Mouse (Mus musculus) urinary bladder, adult 18-20 months (tissue): ENCODE measurements at regions not wholly inside any gene's neighbourhood (a gene's known extent, or its start where the extent isn't known, plus 50 kb on each side); places are given as distances from the start of the nearest gene placed in this dataset.

Experiments used
- DNase-seq, 2 experiments: peaks; one replicate each; pipeline ENCODE4 v3.0.0; 2022; ENCODE audit warnings: low spot score in 2 of 2, mixed read lengths in 2 of 2

DNA sequence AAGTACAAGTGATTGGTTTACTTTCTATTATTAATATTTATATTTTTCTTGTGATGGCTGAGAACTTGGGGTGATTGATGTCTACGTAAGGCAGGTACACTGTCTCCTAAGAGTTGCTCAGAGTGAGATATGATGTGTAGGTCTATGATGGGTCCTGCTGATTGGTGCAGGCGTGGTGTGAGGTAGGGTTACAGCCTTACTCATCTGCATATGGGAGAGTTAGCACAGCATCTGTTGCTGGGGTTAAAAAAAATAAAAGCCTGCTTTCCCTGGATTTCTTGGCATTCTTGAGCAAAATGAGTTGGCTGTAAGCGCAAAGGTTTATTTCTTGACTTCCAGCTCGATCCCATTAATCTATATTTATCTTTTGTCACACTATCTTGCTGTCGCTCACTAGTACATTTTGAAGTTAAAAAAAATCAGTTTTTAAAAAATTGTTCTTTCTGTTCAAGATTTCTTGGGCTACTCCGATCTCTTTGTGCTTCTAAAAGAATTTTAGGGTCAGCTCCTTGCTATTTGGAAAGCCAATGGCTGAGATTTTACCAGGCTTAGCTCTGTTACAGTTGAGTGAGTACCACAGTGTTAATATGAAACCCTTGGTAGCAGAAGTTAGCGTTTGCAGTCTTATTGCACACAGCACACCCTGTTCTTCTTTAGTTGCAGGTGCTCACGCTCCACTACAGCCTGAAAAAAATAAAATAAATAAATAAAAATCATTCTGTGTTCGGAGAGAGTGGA lies 482.0 kb downstream of the Plekhb2 start:
- no peak for DNase-seq

- DNase-seq, result no peak
These were observed 482.5 kb downstream of the Plekhb2 start for GRCm38 (mm10) chr1:35332340-35332684.

- DNase-seq, result no peak
These were observed 487.9 kb downstream of the Plekhb2 start for GRCm38 (mm10) chr1:35337647-35338046.

- no peak for DNase-seq
These were observed 488.4 kb downstream of the Plekhb2 start for GRCm38 (mm10) chr1:35338184-35338583.

DNA sequence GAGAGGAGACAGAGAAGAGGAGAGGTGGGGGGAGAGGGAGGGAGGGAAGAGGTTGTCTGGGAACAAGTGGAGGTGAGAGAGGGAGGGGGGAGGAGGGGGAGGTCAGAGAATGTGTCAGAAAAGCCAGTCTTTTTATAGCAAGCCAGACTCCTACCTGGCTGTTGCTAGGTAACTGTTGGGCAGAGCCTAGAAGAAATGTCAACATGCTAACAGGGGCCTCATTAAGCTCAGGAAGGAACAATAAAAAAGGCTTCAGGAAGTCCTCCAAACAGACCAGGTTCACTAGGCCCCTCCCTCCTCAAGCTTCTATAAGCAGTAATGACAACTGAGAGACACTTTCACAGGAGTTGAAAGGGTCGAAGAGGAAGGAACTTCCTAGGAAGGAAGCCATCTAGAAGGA lies 494.8 kb downstream of the Plekhb2 start:
- no peak for DNase-seq

GRCm38 (mm10) chr1:35348294-35348693 lies 498.5 kb downstream of the Plekhb2 start:
- no peak for DNase-seq

DNA sequence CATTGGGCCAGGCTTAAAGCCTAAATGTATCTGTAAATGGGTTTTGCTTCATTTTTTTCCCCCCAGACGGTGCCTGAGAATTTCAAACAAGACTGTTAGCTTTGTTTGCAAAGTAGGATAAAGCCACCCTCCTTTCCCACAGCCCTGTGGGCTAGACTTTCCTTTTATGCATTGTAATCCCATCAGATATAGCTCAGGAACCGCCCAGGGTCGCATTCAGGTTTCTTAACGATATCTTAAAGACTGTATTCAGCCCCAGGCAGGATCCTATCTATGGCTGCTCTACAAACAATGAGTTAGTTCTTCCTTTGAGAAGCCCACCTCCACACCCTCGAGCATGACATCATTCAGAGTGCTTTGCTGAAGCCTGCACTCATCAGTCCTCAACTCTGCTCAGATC lies 509.2 kb downstream of the Plekhb2 start:
- no peak for DNase-seq

- no peak for DNase-seq
These were observed 511.7 kb downstream of the Plekhb2 start for GRCm38 (mm10) chr1:35361465-35361864.

DNA sequence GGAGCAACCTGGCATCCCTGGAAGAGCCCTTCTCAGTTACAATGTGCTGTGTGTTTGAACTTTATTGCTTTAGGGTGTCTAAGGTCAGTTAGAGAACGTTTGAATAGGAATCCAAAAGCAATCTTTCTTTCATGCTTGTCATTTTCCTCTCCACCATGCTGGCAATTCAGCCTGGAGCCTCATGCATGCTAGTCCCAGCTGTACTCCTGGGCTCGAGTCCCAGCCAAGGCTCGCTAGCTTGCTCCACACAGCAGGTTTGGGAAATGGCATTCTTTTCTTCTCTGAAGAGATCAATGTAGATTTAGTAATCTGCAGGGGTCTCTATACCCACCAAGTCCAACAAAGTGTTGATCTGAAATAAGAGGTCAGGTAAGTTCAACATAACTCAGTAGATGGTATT lies 513.1 kb downstream of the Plekhb2 start:
- DNase-seq, result no peak

DNA sequence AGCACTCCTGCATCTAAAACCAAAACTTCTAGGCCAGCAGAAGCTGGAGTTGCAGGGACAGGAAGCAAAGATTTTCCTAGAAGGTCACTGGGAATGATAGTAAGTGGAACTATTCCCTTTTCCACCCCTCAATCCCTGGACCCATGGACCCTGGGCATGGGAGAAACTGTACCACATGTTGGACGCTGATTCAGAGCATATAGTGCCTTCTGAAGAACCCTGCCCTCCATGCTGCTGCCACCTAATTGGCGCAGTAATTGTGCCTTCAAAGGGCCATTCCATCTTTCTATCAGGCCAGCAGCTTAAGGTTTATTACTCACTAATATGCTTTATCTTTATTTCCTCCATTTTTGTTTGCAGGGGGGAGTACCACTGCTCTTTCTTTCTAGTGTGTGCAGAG lies 516.8 kb downstream of the Plekhb2 start:
- no peak for DNase-seq

DNA sequence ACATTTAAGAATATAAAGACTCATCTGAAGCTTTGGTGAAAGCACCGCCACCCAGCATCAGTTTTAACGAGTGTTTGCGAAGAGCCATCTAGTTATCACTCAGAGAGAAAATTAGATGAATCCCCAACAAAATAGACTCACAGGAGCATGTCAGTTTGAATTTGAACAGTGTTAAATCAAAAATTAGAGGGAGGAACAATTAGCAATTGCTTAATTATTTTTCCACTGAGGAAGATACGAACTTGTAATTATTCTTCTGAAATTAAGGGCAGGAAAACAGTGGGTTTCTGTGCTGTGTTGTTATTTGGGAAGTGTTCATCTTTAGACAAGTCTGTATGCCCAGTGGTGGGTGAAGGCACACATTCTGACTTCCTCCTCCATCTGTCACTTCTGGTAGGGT lies 523.0 kb downstream of the Plekhb2 start:
- no peak for DNase-seq

GRCm38 (mm10) chr1:35380633-35381385 lies 531.0 kb downstream of the Plekhb2 start:
- DNase-seq, result no peak

DNA sequence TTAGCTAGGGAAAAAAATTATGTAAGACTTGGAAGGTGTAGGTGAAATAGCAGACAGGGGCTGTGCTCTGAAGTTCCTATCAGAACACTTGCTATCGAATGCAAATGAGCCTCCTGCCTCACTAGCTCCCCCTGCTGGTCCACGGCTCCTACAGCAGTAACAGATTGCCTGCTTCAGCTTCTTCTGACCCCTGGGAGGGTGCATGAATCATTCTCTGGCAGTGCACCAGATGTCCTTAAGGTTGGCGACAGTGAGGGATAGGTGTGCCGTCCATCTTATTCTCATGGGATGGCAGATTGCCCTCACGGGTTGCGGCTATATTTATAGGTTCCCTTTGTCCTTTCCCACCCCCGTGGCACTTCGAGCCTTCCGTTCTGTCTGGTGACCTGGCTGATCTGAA lies 535.7 kb downstream of the Plekhb2 start:
- peak; percentile 47 to 69 for DNase-seq

DNA sequence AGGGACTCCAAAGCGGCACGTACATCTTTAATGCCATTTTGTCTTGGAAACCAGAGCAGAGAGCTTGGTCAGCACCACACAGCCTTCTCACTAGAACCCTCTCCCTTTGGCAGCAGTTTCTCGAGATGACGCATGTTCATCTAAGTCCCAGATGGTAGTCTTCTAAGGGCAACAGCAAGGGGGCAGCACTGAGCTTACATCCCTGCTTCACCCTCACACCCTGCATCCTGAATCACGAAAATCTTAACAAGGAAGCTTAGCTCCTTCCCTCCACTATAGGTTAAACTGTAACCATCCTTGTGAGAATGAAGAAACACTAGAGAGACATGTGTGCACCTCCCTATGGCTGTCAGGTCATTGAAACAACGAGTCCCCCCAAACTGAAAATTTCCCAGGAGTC lies 538.4 kb downstream of the Plekhb2 start:
- peak in 1 of 2 experiments; percentile 9 for DNase-seq

DNA sequence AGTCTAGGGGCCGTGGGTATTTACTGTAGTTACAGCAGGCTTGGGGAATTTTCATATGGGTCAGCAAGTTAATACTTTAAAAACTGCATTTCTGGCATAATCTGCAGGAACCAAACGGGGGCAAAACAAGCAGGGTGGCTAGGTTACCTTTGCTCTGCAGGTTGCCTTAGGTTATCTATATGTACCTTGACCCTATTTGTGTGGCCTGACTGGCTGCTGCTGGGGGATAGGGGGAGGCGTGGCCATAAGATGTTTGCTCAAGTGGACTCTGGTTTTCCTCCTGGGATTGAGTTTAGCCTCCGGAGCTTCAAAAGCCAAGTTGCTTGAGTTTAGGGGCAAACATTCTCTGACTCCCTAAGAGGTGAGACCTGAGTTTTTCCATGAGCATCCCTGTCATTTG lies 540.6 kb downstream of the Plekhb2 start:
- no peak for DNase-seq

DNA sequence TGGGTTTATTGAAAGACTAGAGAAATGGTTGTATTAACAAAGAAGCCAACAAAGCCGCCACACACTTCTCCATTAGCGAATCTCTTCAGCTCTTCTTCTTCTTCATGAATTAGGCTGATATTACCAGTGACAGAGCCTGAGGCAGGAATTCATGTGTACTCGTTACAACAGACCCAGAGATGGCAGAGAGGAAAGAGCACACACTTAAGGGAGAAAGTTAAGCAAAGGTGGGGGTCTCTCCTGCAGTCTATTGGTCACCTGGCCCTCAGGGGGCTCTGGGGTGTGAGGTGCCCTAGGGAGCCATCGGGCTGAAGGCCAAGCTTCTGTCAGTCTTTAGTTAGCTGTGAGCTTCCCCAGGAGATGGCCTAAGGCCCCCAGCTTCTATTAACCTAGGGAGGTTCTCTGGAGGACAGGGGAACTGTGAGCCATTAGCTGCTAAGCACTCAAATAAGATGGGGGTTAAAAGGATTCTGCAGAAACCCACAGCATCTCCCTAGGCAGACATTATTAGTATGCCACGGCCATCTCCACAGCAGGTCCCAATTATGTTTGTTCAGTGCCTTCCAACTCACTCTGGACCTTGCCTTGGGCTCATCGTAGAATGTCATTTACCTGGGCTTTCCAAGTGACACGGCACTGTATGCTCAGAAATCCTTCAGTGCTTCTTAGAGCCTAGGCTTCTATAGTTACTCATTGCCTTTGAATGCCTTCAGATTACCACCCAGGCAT lies 541.2 kb downstream of the Plekhb2 start:
- no peak for DNase-seq

- no peak for DNase-seq
These were observed 543.9 kb downstream of the Plekhb2 start for GRCm38 (mm10) chr1:35393550-35394118.

DNA sequence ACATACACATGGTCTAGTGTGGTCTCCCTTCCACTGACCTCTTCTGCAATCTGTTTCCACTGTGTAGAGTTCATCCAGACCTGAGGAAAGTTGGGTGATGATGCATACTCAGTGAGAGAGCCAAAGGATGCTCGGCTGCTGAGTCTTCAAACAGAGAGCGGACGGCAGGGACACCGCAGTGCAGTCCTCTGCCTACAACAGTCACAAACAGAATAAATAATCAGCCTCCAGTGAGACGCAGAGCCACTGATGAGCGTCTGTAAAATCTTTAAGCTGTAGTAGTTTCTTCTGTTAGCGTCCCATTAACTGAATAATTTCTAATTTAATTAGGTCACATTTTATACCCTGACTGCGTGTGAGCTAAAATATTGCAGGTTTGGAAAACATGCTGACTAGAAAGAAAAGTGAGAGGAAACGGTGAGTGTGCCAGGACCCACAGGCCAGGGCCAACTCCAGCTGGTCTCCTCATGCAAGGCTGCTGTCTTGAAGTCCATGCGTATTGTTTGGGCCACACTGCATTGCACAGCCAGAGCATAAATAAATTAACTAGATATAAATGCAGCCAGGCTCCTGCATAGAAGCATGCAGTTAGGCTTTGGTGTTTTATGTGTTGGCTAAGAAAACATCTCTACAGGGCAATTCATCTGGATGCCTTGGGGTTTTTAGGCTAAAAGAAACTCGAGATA lies 551.0 kb downstream of the Plekhb2 start:
- DNase-seq, result no peak

DNA sequence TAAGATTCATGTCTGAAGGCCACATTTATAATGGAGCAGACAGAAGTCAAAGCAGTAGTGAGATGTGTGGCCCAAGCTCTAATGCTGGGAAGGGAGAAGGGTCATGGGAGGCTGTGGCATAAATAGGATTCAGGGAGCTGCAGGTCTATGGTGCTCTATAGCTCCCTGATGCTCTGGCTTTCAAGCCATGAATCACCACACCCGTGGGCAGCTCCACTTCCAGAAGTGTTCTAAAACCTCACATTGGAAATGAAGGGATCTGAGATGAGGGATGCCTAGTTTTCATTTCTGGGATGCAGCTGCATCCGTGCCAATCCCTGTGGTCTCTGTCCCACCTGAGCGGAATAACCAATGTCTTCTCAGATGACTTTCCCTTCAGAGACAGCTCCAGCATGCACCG lies 553.2 kb downstream of the Plekhb2 start:
- DNase-seq, result no peak

DNA sequence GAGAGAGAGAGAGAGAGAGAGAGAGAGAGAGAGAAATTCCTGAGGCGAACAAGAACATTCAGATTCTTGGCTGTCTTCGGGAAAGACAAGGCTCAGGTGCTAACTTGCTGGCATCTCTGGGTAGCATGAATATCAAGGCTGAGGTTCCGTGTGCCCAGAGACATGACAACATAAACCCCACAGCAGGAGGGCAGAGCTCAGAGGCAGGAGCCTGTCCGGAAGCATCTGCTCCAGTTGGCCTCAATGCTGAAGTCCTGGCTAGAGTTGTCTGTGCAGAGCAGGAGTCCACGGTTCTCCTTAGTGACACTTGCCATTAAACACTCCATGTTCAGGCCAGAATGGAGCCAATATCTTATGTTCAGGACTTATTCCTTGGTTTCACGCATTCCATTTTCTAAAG lies 555.6 kb downstream of the Plekhb2 start:
- no peak for DNase-seq

DNA sequence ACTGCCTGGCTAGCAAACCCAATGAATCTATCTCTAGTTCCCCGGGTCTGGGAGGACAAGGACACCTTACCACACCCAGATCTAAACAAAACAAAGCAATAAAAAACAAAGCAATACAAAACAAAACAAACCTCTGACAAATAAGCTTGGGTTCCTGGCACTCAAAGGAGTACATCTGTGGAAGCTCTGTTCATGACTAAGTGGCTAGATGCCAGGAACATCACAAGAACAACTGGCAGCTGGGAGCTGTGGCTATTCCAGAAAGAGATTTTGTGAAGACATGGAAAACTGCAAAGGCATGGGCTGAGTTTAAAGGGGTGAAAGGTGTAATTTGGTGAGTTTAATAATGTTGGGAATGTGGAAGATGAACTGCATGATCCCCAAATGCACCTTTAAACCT lies 565.9 kb downstream of the Plekhb2 start:
- DNase-seq, result no peak
